Comparison of ENCODE assay signal across 10 mouse cellular contexts in the genomic region with DNA sequence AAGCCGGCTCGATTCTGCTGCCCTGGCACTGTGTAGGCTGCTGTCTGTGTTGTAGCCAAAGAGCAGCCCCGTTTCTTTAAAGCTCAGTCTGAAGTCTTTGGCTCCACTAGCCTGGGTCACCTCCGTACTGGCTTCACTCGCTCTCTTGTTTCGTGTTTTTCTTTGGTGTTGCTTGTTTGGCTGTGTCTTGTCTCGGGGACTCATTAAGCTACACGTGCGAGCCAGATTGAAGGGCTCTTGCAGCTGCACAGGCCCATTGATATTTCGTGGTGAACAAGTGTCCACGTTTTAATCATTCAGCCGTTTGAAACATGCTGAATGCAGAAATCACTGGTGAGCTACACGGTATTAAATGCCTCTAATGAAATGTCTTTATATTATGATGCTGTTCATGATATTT.
"Had no signal": no experiment of that assay in that cellular context is flagged by ENCODE, and none has a peak within 500 bp of the region (broad histone marks: within the 10 kb centered on the region; RNA-seq: fewer than 3 reads in every experiment).

No protein-coding gene starts in this region.

- H3K4me2 ChIP-seq: limb, embryonic 12.5 days; liver, embryonic 13.5 days; lung, embryonic 15.5 days; midbrain, embryonic 13.5 days; stomach, embryonic 15.5 days had no signal

- H3K36me3 ChIP-seq: limb, embryonic 12.5 days; liver, embryonic 13.5 days; lung, embryonic 15.5 days; midbrain, embryonic 13.5 days; stomach, embryonic 15.5 days had no signal

- H3K9ac ChIP-seq: limb, embryonic 12.5 days; liver, embryonic 13.5 days; liver, postnatal 0 days; lung, embryonic 15.5 days; midbrain, embryonic 13.5 days; stomach, embryonic 15.5 days had no signal

- H3K27me3 ChIP-seq: limb, embryonic 12.5 days; liver, embryonic 13.5 days; lung, embryonic 15.5 days; midbrain, embryonic 13.5 days; stomach, embryonic 15.5 days had no signal

- H3K27ac ChIP-seq: limb, embryonic 12.5 days; liver, embryonic 13.5 days; lung, embryonic 15.5 days; midbrain, embryonic 13.5 days; stomach, embryonic 15.5 days had no signal

- H3K9me3 ChIP-seq: limb, embryonic 12.5 days; liver, embryonic 13.5 days; lung, embryonic 15.5 days; midbrain, embryonic 13.5 days; stomach, embryonic 15.5 days had no signal

- H3K4me3 ChIP-seq: limb, embryonic 12.5 days; liver, embryonic 13.5 days; lung, embryonic 15.5 days; midbrain, embryonic 13.5 days; stomach, embryonic 15.5 days had no signal

- H3K4me1 ChIP-seq: limb, embryonic 12.5 days; liver, embryonic 13.5 days; lung, embryonic 15.5 days; midbrain, embryonic 13.5 days; stomach, embryonic 15.5 days had no signal

- ATAC-seq: liver, postnatal 0 days; midbrain, embryonic 13.5 days had no signal

- DNase-seq: liver; liver, embryonic 13.5 days; liver, postnatal 0 days; right cerebral cortex, postnatal 14 days; thymus, adult 2 months; thymus, postnatal 36 days had no signal
